Mouse (Mus musculus) C2C12 (cell line): ENCODE data around the gene Lyrm4.

ENCODE experiments used
- CEBPB ChIP-seq: IDR thresholded peaks from one replicate; pipeline ENCODE4 v1.6.1; 2011; ENCODE audit warnings: low read depth, mild to moderate bottlenecking, control low read depth, moderate library complexity
- CTCF ChIP-seq: IDR thresholded peaks from one replicate; pipeline ENCODE4 v1.5.1; 2011; ENCODE audit not compliant: control insufficient read depth, insufficient read depth, insufficient read length
- MYOD1 ChIP-seq: IDR thresholded peaks from one replicate; pipeline ENCODE4 v1.6.1; 2011; ENCODE audit warnings: low read depth; ENCODE audit not compliant: control insufficient read depth, insufficient read length
- MYOG ChIP-seq: IDR thresholded peaks from one replicate; pipeline ENCODE4 v1.6.1; 2011; ENCODE audit not compliant: control insufficient read depth, insufficient read length; ENCODE audit errors: extremely low read depth
- USF1 ChIP-seq: IDR thresholded peaks from one replicate; pipeline ENCODE4 v1.6.1; 2011; ENCODE audit warnings: low read depth, mild to moderate bottlenecking, control low read depth, moderate library complexity

DNA sequence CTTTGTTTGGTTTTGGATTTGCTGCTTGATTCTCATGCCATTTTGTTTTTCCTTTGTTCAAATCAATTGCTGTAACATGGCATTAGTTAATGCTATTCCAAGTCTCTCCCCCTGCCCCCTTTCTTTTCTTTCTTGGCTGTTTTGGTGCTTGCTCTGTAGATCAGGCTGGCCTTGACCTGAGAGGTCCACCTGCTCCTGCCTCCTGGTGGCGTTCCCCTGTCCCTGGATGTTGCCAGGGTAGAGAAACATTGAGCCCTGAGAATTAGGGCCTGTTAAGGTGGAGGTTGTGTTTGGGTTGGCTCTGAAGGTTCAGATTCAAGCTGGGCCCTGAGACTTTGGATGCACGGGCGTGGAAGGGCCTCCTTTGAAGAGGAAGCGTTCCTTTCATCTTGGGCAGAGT, 2.4 kb upstream of the Lyrm4 start:
- TF ChIP-seq CTCF (no peak), MYOG (no peak), USF1 (no peak), MYOD1 (no peak), CEBPB (no peak)
